Mouse (Mus musculus) right cerebral cortex, adult 2 months (tissue): Measurements from ENCODE around the gene Hic1.

Experiments used
- DNase-seq, 2 experiments: peaks; one replicate each; pipeline ENCODE4 v3.0.0; 2021 to 2022; ENCODE audit warnings: low spot score in 2 of 2

Gene Hic1

GRCm38 (mm10) chr11:75167643-75168589, 1.4 kb downstream of the Hic1 start:
- DNase-seq: no peak

- no peak for DNase-seq
Observed at GRCm38 (mm10) chr11:75166861-75167642, 2.3 kb downstream of the Hic1 start.

- DNase-seq: no peak
Observed at GRCm38 (mm10) chr11:75166193-75166842, 3.0 kb downstream of the Hic1 start.

- DNase-seq: peak; percentile 83 to 84
Observed at GRCm38 (mm10) chr11:75165441-75166192, 3.7 kb downstream of the Hic1 start.

GRCm38 (mm10) chr11:75164750-75165149, 4.6 kb downstream of the Hic1 start:
- no peak for DNase-seq

GRCm38 (mm10) chr11:75164051-75164450, 5.3 kb downstream of the Hic1 start:
- no peak for DNase-seq

- DNase-seq: no peak
Observed at GRCm38 (mm10) chr11:75163379-75163778, 5.9 kb downstream of the Hic1 start.

GRCm38 (mm10) chr11:75162591-75163080, 6.7 kb downstream of the Hic1 start:
- DNase-seq: no peak

- no peak for DNase-seq
Observed at GRCm38 (mm10) chr11:75161417-75162008, 7.8 kb downstream of the Hic1 start.

- no peak for DNase-seq
Observed at GRCm38 (mm10) chr11:75160954-75161353, 8.4 kb downstream of the Hic1 start.

- no peak for DNase-seq
Observed at GRCm38 (mm10) chr11:75159564-75159963, 9.8 kb downstream of the Hic1 start.

GRCm38 (mm10) chr11:75158432-75158831, 10.9 kb downstream of the Hic1 start:
- no peak for DNase-seq

GRCm38 (mm10) chr11:75157901-75158300, 11.4 kb downstream of the Hic1 start:
- no peak for DNase-seq

GRCm38 (mm10) chr11:75157037-75157436, 12.3 kb downstream of the Hic1 start:
- DNase-seq: no peak

- no peak for DNase-seq
Observed at GRCm38 (mm10) chr11:75156416-75156815, 12.9 kb downstream of the Hic1 start.

- DNase-seq: no peak
Observed at GRCm38 (mm10) chr11:75155985-75156384, 13.3 kb downstream of the Hic1 start.

GRCm38 (mm10) chr11:75154053-75154585, 15.2 kb downstream of the Hic1 start:
- DNase-seq: no peak

GRCm38 (mm10) chr11:75152603-75153557, 16.4 kb downstream of the Hic1 start:
- DNase-seq: no peak

- no peak for DNase-seq
Observed at GRCm38 (mm10) chr11:75150346-75150745, 19.0 kb downstream of the Hic1 start.
